Mouse (Mus musculus) layer of hippocampus, postnatal 25 days (tissue): ENCODE measurements around the gene Nrsn2. TPM values are rescaled to one million over a fixed set of nuclear protein-coding genes. Genes with fewer than 3 reads are reported as not detected.
"Not testable (repeated sequence)": the region's sequence is repeated elsewhere in the genome, so short reads cannot be mapped to it uniquely, and the experiment has no call there.

Experiments
- DNase-seq, 2 experiments: peaks; one replicate each; pipeline ENCODE4 v3.0.0; 2022; ENCODE audit warnings: mixed read lengths in 2 of 2, low spot score in 1 of 2; ENCODE audit errors: extremely low spot score in 1 of 2
- total RNA-seq, 2 experiments: library from RNA; stranded (reverse); gene quantifications; 2 replicates each; pipeline ENCODE4 v1.2.3; 2021

Nrsn2 gene
- total RNA-seq, 2 experiments from 2014 or later, result 60.6 to 76.6 TPM

- DNase-seq, result no peak
Measured at GRCm38 (mm10) chr2:152393225-152394017, 17.0 kb upstream of the Nrsn2 start.

DNA sequence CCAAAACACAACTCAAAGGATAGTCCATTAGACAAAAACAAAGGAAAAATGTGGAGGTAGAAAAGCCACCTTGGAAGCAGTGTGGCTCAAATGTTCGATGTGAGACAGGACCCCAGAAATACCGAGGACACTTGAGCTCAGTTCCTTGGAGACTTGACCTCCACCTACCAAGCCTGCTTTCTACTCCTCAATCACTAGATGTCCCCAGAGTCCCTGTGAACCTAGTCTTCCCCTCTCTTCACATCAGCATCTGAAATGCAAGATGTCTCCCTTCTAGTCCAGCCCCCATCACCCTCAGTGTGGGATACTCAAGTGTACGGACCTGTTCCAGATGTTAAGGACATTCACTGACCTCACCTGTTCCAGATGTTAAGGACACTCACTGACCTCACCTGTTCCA is 16.3 kb upstream of the Nrsn2 start:
- DNase-seq, result no peak

GRCm38 (mm10) chr2:152384191-152384590 is 7.8 kb upstream of the Nrsn2 start:
- DNase-seq, result no peak

GRCm38 (mm10) chr2:152375652-152376344 is 640 bp downstream of the Nrsn2 start:
- DNase-seq, result peak in 1 of 2 experiments; percentile 29

DNA sequence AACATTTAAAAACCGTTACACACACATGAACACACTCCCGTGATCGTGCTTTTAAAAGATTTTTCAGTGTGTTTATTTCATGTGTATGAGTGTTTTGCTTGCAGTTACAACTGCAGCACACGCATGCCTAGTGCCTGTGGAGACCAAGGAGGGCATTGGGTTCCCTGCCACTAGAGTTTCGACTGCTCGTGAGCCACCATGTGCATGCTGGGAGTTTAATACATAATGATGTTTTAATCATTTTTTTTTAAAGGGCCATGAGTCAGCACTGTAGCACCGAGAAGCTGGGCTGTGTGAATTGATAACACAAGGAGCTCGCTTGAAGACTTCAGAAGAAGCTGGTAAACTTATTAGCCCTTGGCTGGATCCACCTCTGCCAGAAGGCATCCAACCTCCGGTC is 2.9 kb downstream of the Nrsn2 start:
- DNase-seq, result no peak

- DNase-seq, result no peak
Measured at GRCm38 (mm10) chr2:152372661-152373060, 3.8 kb downstream of the Nrsn2 start.

DNA sequence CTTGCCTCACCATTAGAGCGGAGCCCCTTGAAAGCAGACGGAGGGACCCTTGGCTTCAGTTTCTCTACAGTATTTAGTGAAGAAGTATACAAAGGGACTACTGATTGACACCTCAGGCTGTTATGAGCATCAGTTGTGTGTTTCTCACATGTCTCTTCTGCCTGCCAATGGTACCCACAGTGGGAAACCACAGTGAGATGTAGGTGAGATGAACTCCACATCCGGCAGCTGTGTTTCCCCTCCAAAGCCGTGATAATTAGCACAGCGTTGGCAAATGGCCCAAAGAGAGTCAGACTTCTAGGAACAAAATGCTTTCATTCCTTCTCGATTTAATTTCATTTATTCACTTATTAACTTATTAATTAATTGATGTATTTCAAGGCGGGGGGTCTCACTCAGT is 4.3 kb downstream of the Nrsn2 start:
- DNase-seq, result no peak

- peak in 1 of 2 experiments; percentile 51 for DNase-seq
Measured at GRCm38 (mm10) chr2:152368532-152369140, 7.8 kb downstream of the Nrsn2 start.

- DNase-seq, result no peak
Measured at GRCm38 (mm10) chr2:152367917-152368316, 8.5 kb downstream of the Nrsn2 start.

DNA sequence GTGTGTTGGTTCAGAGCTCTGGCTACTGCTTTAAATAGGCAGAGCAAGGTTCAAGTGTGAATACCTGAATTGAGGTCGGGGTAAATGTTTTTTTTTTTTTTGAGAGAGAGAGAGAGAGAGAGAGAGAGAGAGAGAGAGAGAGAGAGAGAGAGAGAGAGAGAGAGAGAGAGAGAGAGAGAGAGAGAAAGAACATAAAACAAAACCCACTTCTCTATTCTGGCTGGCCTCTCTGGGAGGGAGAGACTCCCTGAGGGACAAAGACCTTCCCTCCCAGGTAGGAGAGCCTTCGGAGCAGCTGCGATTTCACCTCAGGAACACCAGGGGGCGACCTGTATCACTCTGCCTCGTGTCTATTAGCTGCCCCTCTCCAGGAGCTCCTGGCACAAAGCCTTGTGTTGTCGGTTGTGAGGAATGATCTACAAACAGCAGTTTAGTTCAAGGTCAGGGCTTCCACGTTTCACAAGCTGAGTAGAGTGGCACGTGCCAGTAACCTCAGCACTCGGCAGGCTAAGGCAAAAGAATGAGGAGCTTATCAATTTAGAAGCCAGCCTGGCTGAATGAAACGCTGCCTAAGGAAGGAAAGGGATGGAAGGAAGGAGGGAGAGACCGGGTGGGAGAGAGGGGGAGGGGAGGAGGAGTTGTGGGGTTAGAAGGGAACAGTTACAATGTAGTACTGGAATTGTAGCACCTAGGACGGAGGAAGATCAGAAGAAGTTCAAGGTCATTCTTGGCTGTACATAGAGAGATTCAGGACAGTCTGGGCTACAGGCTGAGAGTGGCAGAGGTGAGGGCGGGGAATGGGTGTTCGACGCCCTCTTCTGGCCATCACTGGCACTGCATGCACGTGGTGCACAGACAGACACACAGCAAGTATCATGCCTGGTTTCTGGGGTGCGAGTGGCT is 12.9 kb downstream of the Nrsn2 start:
- peak; percentile 39 to 64 for DNase-seq

DNA sequence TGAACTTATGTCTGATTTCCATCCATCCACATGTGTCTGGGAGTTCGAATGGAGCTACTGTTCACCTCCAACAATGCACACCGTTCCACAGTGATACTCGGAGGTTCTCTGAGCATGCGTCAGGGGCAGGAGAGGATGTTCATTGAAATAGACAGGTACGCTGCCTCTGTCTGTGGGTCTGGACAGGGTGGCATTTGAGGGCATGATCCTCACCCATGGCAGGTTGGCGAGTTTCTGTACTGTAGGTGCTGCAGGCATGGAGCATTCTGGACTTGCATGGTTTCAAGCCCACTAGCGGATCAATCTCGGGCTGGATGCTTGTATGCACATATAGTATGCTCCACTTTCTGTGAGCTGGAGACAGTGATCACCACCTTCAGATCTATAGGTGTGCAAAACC is 15.2 kb downstream of the Nrsn2 start:
- DNase-seq, result no peak

GRCm38 (mm10) chr2:152360271-152360775 is 16.1 kb downstream of the Nrsn2 start:
- no peak for DNase-seq

DNA sequence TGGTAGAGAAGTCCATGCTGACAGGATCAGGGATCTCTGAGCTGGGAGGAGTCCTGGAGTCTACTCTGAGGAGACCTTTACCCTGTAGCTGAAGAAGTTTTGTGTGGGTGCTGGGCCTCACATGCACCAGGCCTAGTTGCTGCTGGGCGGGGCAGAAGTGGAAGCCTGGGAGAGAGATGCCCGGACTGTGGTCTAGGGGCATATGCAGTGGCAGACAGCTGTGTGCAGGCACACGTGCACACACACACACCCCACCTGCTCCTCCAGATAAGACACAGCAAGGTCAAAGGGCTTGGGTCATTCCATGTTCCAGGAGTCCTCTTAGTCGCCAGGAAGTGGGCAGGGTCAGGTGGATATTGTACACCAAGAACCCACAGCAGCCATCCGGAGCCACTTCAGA is 16.8 kb downstream of the Nrsn2 start:
- DNase-seq, result no peak

GRCm38 (mm10) chr2:152358977-152359376 is 17.5 kb downstream of the Nrsn2 start:
- not testable (repeated sequence) for DNase-seq

DNA sequence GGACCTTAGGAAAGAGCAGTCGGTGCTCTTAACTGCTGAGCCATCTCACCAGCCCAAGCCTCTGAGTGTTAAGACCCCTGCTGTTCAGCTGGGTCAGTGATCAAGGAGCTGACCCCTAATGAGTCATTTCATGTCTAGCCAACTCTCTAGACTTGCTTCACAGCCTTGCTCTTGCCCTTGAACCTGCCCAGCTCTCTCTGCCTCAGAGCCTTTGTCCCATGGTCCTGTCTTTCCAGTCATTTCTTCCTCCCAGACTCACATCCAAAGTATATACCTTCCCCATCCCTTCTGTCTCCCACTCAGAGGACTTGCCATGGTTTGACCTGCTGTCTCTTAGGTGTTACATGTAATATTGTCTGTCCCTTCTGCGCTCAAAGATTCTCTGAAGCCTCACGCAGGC is 19.2 kb downstream of the Nrsn2 start:
- DNase-seq, result no peak

- DNase-seq, result no peak
Measured at GRCm38 (mm10) chr2:152349842-152350540, 26.4 kb downstream of the Nrsn2 start.

DNA sequence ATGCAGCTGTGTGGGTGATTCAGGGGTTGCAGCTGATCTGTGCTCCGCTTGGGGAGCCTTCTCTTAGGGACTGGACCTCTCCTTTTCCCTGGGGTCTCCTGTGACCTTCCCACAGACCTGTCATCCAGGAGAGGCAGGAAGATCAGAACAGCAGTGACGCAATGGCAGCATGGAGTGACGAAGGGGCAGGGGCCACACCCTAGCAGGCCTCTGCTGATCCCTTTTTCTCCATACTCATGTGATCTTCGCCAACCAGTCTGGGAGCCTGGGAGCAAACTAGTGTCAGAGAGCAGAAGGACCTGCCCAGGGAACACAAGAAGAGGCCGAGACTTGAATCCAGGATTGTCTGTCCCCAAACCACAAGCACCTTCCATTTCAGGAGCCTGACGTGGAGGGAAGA is 27.2 kb downstream of the Nrsn2 start:
- DNase-seq, result no peak

DNA sequence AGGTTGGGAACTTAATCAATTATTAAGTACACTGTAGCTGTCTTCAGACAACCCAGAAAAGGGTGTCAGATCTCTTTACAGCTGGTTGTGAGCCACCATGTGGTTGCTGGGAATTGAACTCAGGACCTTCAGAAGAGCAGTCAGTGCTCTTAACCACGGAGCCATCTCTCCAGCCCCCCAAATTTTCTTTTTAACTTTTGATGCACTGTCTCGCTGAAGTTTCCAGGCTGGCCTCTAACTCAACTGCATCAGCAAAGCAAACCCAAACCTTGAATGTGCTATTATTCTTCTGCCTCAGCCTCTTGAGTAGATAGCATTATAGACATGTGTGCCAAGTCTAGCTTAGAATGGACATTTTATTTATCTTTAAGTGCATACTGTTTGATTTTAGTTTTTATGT is 28.7 kb downstream of the Nrsn2 start:
- DNase-seq, result no peak

DNA sequence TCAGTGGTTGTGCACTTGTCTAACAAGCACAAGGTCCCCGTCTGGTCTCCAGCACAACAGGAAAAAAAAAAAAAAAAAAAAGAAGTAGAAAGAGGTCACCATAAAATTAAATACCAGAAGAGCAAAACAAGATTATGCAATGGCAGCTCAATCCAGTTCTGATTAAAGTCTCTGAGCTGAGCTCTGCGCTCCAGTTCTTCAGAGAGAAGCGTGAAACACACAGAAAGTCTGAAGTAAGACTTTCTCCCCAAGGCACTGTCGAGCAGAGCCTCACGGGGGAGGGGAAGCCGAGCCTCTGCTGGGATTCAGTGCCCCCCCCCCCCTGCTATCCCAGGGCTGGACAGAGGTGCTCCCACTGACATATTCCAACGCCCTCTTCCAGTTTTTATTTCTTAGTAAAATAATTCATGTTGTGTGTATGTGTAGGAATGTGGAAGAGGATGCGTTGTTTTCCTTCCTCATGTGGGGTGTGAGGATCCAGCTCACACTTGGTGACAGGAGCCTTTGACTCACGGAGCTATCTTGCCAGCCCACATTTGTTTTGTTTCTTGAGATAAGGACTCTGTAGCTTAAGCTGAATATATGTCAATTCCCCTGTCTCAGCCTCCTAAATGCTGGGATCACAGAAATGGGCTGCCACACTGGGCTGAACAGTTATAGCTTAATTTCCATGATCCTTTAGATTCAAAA is 29.5 kb downstream of the Nrsn2 start:
- DNase-seq, result no peak
